Mouse (Mus musculus) liver (tissue): ENCODE results near the gene Dlx2.

Experiments used
- DNase-seq: peaks from one replicate; pipeline ENCODE4 v3.0.0-alpha.2; 2020; ENCODE audit warnings: mixed read lengths

Dlx2 gene

GRCm38 (mm10) chr2:71540611-71541417 is 5.7 kb downstream of the Dlx2 start:
- no peak for DNase-seq

DNA sequence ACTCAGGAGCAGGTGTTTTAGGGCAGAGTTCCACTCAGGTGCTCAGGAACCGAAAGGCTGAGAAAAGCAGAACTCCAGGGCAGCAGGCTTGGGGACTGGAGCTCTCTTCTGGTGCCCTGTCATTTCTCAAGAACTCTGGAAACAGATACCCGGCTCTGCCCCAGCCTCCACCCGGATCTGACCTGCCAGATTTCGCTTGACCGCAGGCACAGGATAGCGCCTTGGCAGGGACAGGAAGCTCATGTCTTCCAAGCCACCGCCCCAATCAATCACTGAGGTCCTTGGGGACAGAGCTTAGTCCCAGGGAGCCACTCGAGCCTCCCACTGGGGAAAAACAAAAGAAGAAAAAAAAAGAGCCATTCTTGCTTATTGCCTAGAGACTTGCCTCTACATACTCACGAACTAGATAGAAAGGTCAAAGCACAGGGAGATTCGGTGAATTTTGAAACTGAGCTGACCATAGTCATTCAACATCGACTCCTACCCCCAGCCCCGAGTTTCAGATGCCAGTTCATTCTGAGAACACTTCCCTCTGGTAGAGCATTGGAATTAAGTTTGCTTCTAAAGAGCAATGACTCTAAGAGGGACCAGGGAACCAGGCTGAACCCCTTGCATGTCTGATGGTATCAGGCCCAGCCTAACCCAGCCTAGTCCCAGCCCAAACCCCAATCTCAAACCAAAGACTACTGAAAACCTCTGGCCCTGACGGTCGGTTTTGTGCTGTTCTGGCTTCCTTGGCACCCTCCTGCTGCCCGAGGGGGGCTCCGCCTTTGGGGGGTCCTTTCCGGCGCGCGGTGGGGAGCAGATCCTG is 12.1 kb downstream of the Dlx2 start:
- DNase-seq, result no peak

- DNase-seq, result no peak
Observed at GRCm38 (mm10) chr2:71533094-71533493, 13.5 kb downstream of the Dlx2 start.

- no peak for DNase-seq
Observed at GRCm38 (mm10) chr2:71531990-71532970, 14.3 kb downstream of the Dlx2 start.

DNA sequence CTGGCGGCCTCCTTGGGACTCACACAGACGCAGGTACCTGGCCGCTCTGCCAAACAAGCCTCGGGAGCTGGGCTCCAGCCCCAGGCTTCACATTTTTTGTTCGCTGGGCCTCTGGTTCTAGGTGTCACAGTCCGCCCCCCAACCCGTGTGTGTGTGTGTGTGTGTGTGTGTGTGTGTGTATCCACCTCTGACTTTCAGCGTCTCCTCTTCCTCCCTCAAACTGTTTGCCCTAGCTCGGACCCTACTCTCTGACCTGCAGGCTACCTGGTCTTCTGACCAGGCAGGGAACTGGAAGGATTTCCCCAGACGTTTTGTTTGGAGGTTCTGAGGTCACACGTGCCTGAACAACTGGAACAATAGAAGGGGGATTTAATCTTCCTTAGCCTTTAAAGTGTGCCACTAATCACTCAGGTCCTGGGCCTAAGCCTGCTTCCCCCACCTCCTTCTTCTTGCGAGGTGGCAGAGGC is 15.4 kb downstream of the Dlx2 start:
- no peak for DNase-seq

DNA sequence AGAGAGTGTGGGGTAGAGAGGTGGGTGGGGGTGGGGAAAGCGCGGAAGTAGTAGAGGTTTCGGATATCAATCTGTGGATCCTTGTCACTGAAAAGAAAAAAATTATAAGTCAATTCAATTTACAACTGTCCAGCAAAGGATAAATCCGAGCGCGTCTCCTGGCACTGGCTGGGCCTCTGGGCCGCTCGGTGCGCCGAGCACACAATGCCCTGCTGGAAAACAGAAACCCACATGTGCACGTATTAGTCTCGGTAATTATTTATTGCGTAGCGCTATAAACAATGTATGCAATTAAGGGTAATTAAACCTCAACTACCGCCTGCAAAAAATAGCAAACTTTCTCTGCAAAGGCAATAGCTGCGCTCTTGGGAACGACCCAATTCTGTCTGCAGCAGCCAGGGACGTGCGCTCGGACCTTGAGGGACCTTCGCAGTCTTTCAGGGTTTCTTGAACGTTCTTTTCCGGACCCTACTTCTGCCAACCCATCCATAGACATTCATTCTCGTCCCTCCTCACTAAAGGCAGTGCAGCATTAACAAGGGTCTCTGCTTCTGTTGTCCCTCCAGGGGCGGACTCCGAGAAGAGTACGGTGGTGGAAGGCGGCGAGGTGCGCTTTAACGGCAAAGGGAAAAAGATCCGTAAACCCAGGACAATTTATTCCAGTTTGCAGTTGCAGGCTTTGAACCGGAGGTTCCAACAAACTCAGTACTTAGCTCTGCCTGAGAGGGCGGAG is 16.0 kb downstream of the Dlx2 start:
- no peak for DNase-seq

GRCm38 (mm10) chr2:71529511-71530351 is 16.8 kb downstream of the Dlx2 start:
- DNase-seq, result peak; percentile 79

- DNase-seq, result no peak
Observed at GRCm38 (mm10) chr2:71528714-71529510, 17.6 kb downstream of the Dlx2 start.

DNA sequence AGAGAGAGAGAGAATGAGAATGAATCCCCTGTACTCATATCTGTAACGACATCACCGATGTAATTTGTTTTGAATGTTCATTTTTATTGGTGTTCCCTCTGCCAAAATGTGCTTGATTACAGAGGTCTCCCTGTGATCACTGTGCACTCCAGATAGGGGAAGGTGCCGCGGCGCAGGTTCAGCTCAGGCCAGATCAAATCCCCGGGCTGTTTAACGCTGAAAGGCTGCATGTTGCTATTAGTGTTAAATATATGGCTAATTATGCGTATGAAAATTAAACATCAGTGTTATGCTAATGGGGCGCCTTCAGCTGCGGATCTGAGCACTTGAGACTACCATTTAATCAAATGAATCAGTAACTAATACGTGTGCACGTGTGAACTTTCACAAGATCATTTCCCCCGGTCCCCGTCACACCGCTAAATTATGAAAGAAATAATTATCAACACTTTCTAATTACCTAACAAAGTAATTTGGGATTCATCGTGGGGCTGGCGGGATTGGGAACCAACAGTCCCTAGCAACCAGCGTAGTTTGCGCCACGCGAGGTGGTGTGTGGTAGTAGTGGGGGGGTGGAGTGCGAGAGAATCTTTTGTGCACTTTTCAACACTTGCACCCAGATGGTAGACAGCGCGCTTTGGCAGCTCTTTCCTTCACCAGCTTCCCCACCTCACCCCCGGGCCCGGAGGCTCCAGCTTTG is 18.4 kb downstream of the Dlx2 start, which contains the start of gene Dlx1:
Dlx1 (plus strand) TSS at position 100 of the 700 bp plus-strand sequence.
- no peak for DNase-seq

DNA sequence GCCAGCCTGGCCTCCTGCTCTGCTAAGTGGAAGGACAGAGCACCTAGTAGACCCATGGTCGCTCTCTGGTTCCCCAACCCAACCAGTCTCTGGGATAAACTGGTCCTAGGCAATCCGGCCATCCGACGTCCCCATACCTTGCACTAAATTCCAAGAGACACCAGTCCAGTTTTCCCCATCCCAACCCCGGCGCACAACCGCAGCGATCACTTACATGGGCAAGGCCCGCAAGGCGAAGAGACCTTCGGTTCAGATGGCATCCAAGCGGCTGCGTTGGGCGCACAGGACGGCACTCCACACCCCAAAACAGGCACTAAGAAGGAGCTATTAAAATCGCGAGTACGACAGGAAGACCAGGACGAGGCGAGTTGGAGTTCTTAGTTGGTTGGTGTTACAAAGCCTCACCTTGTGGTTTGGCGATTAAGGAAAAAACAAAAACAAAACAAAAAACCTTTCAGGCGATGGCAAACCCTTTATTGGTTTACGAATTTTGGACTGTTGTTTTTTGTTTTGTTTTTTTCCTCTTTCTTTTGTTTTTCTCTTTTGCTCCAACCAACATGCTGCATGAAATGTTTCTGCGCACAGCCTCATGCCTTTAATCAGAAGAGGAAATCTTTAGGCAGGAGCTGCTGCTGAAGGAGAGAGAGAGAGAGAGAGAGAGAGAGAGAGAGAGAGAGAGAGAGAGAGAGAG is 19.1 kb downstream of the Dlx2 start:
- no peak for DNase-seq

DNA sequence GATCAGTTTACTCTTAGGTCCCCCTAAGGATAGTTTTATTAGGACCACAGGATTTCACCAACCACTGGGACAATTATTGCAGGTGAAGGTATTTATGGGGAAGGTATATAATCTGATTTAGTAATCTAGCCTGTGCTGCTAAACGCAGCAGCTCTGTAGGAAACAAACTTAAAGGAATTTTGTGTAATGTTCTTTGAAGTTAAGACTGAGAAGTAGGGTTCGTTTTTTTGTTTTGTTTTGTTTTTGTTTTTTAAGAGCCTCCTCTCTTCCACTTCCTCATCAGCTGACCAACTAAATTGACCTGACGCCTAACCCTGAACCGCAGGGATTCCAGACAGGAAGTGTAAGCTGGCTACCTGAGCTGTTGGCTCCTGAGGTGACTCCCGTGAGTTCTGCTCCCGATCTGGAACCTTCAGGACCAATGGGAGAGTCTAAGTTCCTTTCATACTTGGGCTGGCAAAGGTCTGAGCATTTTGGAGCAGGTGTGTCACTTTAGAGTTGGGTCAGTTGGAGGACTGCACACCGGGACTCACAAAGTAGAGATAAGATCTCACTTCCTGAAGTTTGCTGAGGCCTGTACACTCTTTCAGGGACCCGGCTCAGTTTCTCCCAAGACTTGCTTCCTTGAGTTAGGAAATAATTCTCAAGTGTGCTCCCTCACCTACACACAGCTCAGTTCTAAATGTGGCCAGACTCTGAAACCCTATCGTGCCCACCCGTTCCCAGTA is 19.8 kb downstream of the Dlx2 start:
- DNase-seq, result no peak

DNA sequence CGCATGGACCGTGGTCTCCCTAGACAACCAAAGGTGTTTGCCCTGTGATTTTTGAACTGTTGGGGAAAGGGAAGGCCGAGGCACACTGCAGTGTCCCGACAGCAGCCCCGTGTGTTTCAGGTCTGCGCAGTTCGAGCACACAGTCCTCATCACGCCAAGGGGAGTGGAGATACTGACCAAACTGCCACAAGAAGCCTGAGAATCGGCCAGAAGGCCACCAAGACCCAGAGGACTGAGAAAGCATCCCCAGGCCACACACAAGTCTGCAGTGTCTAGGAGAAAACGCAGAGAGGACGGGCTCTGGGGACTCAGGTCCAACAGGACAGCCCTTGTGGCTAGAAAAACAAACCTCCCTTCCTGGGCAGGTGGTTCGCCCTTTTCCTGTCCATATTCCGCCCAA is 21.8 kb downstream of the Dlx2 start:
- no peak for DNase-seq

GRCm38 (mm10) chr2:71523431-71523830 is 23.1 kb downstream of the Dlx2 start:
- DNase-seq, result no peak

GRCm38 (mm10) chr2:71522871-71523270 is 23.7 kb downstream of the Dlx2 start:
- DNase-seq, result no peak

- no peak for DNase-seq
Observed at GRCm38 (mm10) chr2:71517466-71518099, 29.0 kb downstream of the Dlx2 start.

- no peak for DNase-seq
Observed at GRCm38 (mm10) chr2:71516995-71517394, 29.6 kb downstream of the Dlx2 start.

GRCm38 (mm10) chr2:71512326-71512725 is 34.2 kb downstream of the Dlx2 start:
- no peak for DNase-seq

GRCm38 (mm10) chr2:71511209-71511608 is 35.3 kb downstream of the Dlx2 start:
- DNase-seq, result no peak
